Mouse (Mus musculus) stomach, embryonic 14.5 days (tissue): ENCODE results near the gene Gm3685. TPM values are rescaled to one million over a fixed set of nuclear protein-coding genes. Genes with fewer than 3 reads are reported as not detected.
"Not testable (repeated sequence)": the region's sequence is repeated elsewhere in the genome, so short reads cannot be mapped to it uniquely, and the experiment has no call there.

ENCODE experiments used
- ATAC-seq: fragments of 200-750 bp; cut with Nextera tagmentation; 2 replicates; pipeline ENCODE4 v1.8.0; 2017; ENCODE audit warnings: low read depth, moderate TSS enrichment; ENCODE audit not compliant: insufficient number of reproducible peaks, insufficient read depth, low FRiP score
- H3K27ac ChIP-seq: fragments of 300-500 bp; sonication (generic); 2 replicates; pipeline ENCODE4 v1.5.1; 2014; ENCODE audit warnings: mild to moderate bottlenecking, low read length, moderate library complexity, mixed read lengths
- H3K27me3 ChIP-seq: fragments of 300-500 bp; sonication (generic); 2 replicates; pipeline ENCODE4 v1.6.1; 2014; ENCODE audit warnings: low read length, control low read depth, mixed read lengths; ENCODE audit not compliant: control insufficient read depth, insufficient read depth
- H3K36me3 ChIP-seq: fragments of 300-500 bp; sonication (generic); 2 replicates; pipeline ENCODE4 v1.6.1; 2014; ENCODE audit warnings: mild to moderate bottlenecking, control low read depth, low read length, moderate library complexity, mixed read lengths; ENCODE audit not compliant: control insufficient read depth, insufficient read depth
- H3K4me1 ChIP-seq: fragments of 300-500 bp; sonication (generic); 2 replicates; pipeline ENCODE4 v1.6.1; 2014; ENCODE audit warnings: low read length, control low read depth, mixed read lengths; ENCODE audit not compliant: control insufficient read depth, insufficient read depth
- H3K4me2 ChIP-seq: fragments of 300-500 bp; sonication (generic); replicated peaks from 2 replicates; pipeline ENCODE4 v1.6.1; 2014; ENCODE audit warnings: low read depth, low read length, control low read depth
- H3K4me3 ChIP-seq: fragments of 300-500 bp; sonication (generic); 2 replicates; pipeline ENCODE4 v1.5.1; 2014; ENCODE audit warnings: low read depth, low read length, control low read depth
- H3K9ac ChIP-seq: fragments of 300-500 bp; sonication (generic); replicated peaks from 2 replicates; pipeline ENCODE4 v1.6.1; 2014; ENCODE audit warnings: low read depth, mild to moderate bottlenecking, control low read depth, low read length, moderate library complexity, mixed read lengths
- H3K9me3 ChIP-seq: fragments of 300-500 bp; sonication (generic); 2 replicates; pipeline ENCODE4 v1.6.1; 2016; ENCODE audit warnings: low read depth, low read length, control low read depth; ENCODE audit not compliant: control insufficient read depth
- WGBS: fragments of 180-500 bp; shearing (Covaris S2); extraction: QIAGEN DNeasy Blood & Tissue Kit; methylation state at CpG from one replicate; pipeline ENCODE4 v1.1.7; 2014; 5-methylcytosine and 5-hydroxymethylcytosine counted together
- polyA plus RNA-seq: library from polyadenylated mRNA; unstranded; fragments of >200 nt; fragmentation: Nextera tagmentation; extraction: Ambion mirVana; gene quantifications from 2 replicates; pipeline ENCODE4 v1.2.1, GENCODE M21; 2014

Gm3685 gene
- not detected in 2 replicates for polyA plus RNA-seq

DNA sequence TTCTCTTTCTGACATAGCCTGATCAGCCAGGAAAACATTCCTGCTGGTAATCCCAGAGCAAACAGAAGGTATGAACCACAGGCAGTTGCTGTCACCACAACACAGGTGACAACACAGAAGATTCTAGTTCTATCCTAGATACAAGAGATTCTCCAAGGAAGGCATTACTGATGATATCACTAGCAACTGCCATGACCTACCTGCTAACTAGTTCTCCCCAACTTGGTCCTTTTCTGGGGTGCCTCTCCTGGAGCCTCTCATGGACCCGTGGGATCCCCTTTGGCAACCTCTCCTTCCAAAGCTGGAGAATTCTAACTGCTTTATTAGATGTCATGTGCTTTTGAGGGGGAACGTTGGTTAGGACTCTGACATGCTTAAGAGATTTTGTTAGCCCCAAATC, at the start of gene Gm3685:
TSS of gene Gm3685 (minus strand) at position 101 of the 400 bp plus-strand sequence.
- H3K27me3 ChIP-seq, ATAC-seq: not testable (repeated sequence)
- WGBS: no CpG with 5 or more reads among the region's 2 CpGs

GRCm38 (mm10) chr14:7026781-7027749, 17.7 kb downstream of the Gm3685 start, which contains the start of gene Gm10406:
Gm10406 (minus strand) TSS chr14:7027449.
- not testable (repeated sequence) for ATAC-seq, H3K9me3 ChIP-seq, H3K36me3 ChIP-seq, H3K4me1 ChIP-seq, H3K27ac ChIP-seq, H3K27me3 ChIP-seq
- peak within 1 kb of the TSS; percentile 32 for H3K4me3 ChIP-seq
- 2% methylated on average over 41 of the region's 70 CpGs for WGBS
- peak within 1 kb of the TSS; percentile 30; the same call in 1 of the 2 replicates for H3K9ac ChIP-seq
- peak within 1 kb of the TSS; percentile 64 for H3K4me2 ChIP-seq

More for the DNA sequence above, at the start of gene Gm3685:
- not testable (repeated sequence) for H3K4me3 ChIP-seq, H3K4me2 ChIP-seq, H3K36me3 ChIP-seq, H3K4me1 ChIP-seq, H3K9me3 ChIP-seq, H3K9ac ChIP-seq, H3K27ac ChIP-seq

DNA sequence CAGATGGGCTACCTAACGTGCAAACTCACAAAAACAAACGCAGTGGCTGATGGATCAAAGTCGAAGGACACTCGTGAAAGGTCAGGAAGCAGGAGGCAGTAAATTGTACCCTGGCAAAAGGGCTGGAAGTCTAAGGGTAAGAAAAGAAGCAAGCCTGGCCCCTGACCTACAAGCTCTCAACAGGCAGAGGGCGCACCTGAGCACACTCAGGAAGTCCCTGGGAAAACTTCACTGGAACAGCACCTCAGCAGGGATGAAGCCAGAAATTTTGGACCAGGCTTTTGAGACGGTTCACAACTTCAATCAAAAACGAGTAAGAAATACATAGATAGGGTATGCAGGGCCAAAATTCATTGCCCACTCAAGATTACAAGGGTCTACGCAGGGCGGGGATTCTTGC, 18.5 kb downstream of the Gm3685 start:
- not testable (repeated sequence) for H3K27ac ChIP-seq, H3K4me1 ChIP-seq, ATAC-seq, H3K27me3 ChIP-seq, H3K36me3 ChIP-seq, H3K9me3 ChIP-seq, H3K9ac ChIP-seq
- Histone ChIP-seq H3K4me3 (peak overlapping the region; percentile 32; the same call in 1 of the 2 replicates), H3K4me2 (peak overlapping the region; percentile 64)
- 6% methylated on average over 8 of the region's 9 CpGs for WGBS

Other genes with a start within 250 kb of the Gm3685 start
- not detected in 2 replicates for gene Gm3642, start 204.7 kb downstream of the Gm3685 start, polyA plus RNA-seq
- 2.1 and 2.2 TPM in 2 replicates for gene Gm3667, start 155.0 kb downstream of the Gm3685 start, polyA plus RNA-seq
- not detected in 2 replicates for gene Gm6356, start 71.2 kb downstream of the Gm3685 start, polyA plus RNA-seq
- gene Gm10406, start 17.5 kb downstream of the Gm3685 start, polyA plus RNA-seq: 1.8 and 2.3 TPM in 2 replicates
- gene Gm3696, start 55.7 kb upstream of the Gm3685 start, polyA plus RNA-seq: 2.1 and 2.9 TPM in 2 replicates
- gene Gm6676, start 80.4 kb upstream of the Gm3685 start, polyA plus RNA-seq: not detected in 2 replicates
- 6.6 and 7.4 TPM in 2 replicates for gene Gm3512, start 129.6 kb upstream of the Gm3685 start, polyA plus RNA-seq
- not detected in 2 replicates for gene Gm16434, start 149.6 kb upstream of the Gm3685 start, polyA plus RNA-seq
- not detected in 2 replicates for gene Gm3727, start 219.7 kb upstream of the Gm3685 start, polyA plus RNA-seq